Mouse (Mus musculus): ENCODE measurements at regions not wholly inside any gene's neighbourhood (a gene's known extent, or its start where the extent isn't known, plus 50 kb on each side); places are given as distances from the start of the nearest gene placed in this dataset.

- no peak for TF ChIP-seq ZNF384 (IDR thresholded peaks at IDR 0.05; ENCODE audit: low read depth, low read length)
- TF ChIP-seq CHD2 (IDR thresholded peaks at IDR 0.05; ENCODE audit: low read depth, low read length): no peak
- TF ChIP-seq ZC3H11A (IDR thresholded peaks at IDR 0.05; ENCODE audit: borderline replicate concordance, low read depth, low read length): no peak
These were observed 356.4 kb downstream of the Hs3st3b1 start for GRCm38 (mm10) chr11:63565471-63566232.

Data from ES-E14 (cell line).